Mouse (Mus musculus): Measurements from ENCODE around the gene Pias3.

- TF ChIP-seq CTCF (IDR thresholded peaks at IDR 0.05; ENCODE audit: low read depth, low read length) (no peak), POLR2A (IDR thresholded peaks at IDR 0.05; ENCODE audit: borderline replicate concordance, low read depth, low read length) (no peak)
Measured at GRCm38 (mm10) chr3:96666916-96667315, 29.3 kb upstream of the Pias3 start.

Measured in bone marrow macrophage, adult 2 months (primary cell).